Mouse (Mus musculus) cerebellum, adult 2 months (tissue): ENCODE measurements around the gene Ncoa4. TPM values are rescaled to one million over a fixed set of nuclear protein-coding genes. Genes with fewer than 3 reads are reported as not detected.
"Not testable (repeated sequence)": the region's sequence is repeated elsewhere in the genome, so short reads cannot be mapped to it uniquely, and the experiment has no call there.

Experiments used
- DNase-seq, 2 experiments: peaks; one replicate each; pipeline ENCODE4 v3.0.0; 2021
- H3K27ac ChIP-seq: fragments of 200-500 bp; 2 replicates; pipeline ENCODE4 v1.5.1; 2012; ENCODE audit warnings: low read length, control low read depth, inconsistent platforms; ENCODE audit not compliant: insufficient read depth
- H3K27me3 ChIP-seq: fragments of 200-500 bp; 2 replicates; pipeline ENCODE4 v1.6.1; 2012; ENCODE audit warnings: inconsistent platforms, mild to moderate bottlenecking, low read length, moderate library complexity; ENCODE audit not compliant: control insufficient read depth, insufficient read depth
- H3K4me1 ChIP-seq: fragments of 200-500 bp; 2 replicates; pipeline ENCODE4 v1.6.1; 2011; ENCODE audit warnings: low read length; ENCODE audit not compliant: control insufficient read depth, insufficient read depth
- H3K4me3 ChIP-seq: fragments of 200-500 bp; replicated peaks from 2 replicates; pipeline ENCODE3; 2011; ENCODE audit warnings: mild to moderate bottlenecking, low read depth, low read length, control low read depth; ENCODE audit not compliant: insufficient read depth
- CTCF ChIP-seq: fragments of 200-500 bp; IDR thresholded peaks from 2 replicates; pipeline ENCODE4 v1.5.1; 2011; ENCODE audit warnings: low read depth, mild to moderate bottlenecking, control low read depth, low read length, moderate library complexity, borderline replicate concordance; ENCODE audit not compliant: insufficient read depth
- POLR2A ChIP-seq: fragments of 200-500 bp; IDR thresholded peaks from 2 replicates; pipeline ENCODE4 v1.6.1; 2011; ENCODE audit warnings: low read length, control low read depth, borderline replicate concordance; ENCODE audit not compliant: insufficient read depth
- WGBS: fragments of 180-500 bp; shearing (Covaris S2); methylation state at CpG from one replicate; pipeline ENCODE4 v1.1.7; 2018; 5-methylcytosine and 5-hydroxymethylcytosine counted together
- polyA plus RNA-seq: library from polyadenylated mRNA; depleted of rRNA; stranded (reverse); fragments of >200 nt; gene quantifications from 2 replicates; pipeline ENCODE4 v1.2.3, GENCODE M21; 2012; rRNA removed

The Ncoa4 gene
- polyA plus RNA-seq, 1 experiment: 69.7 TPM

- Histone ChIP-seq H3K27me3 (no peaks in the 10 kb centered on the region), H3K27ac (no peak overlapping the region), H3K4me3 (no peak overlapping the region), H3K4me1 (no peaks in the 10 kb centered on the region)
- 89% methylated on average over 6 of the region's 6 CpGs for WGBS
- no peak for DNase-seq
- TF ChIP-seq CTCF (no peak), POLR2A (no peak)
Observed at GRCm38 (mm10) chr14:32190627-32191391, 31.1 kb downstream of the Ncoa4 start.

DNA sequence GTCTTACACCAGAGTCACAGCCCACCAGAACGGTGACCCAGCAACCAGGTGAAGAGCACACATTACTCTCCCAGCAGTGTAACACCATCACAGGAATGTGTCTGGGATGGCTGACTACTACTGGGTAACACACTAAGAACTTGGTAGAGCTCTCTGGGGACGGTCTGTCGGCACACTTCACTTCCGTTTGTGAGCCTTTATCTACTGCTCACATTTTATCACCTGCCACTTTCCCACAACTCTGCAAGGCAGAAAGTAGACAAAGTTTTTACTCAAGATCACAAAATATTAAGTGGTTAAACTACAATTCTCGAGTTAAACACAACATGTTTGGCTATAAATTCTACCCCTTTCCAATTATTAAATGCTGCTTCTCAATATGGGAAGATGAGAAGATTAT lies 32.3 kb downstream of the Ncoa4 start:
- TF ChIP-seq CTCF (no peak), POLR2A (no peak)
- Histone ChIP-seq H3K4me1 (no peaks in the 10 kb centered on the region), H3K27me3 (no peaks in the 10 kb centered on the region), H3K4me3 (no peak overlapping the region), H3K27ac (no peak overlapping the region)
- no peak for DNase-seq
- 94% methylated on average over 5 of the region's 5 CpGs for WGBS

- Histone ChIP-seq H3K4me3 (no peak overlapping the region), H3K27ac (no peak overlapping the region), H3K4me1 (no peaks in the 10 kb centered on the region), H3K27me3 (no peaks in the 10 kb centered on the region)
- TF ChIP-seq POLR2A (no peak), CTCF (peak; percentile 76)
- 20% methylated on average over 3 of the region's 3 CpGs for WGBS
- DNase-seq: peak; percentile 47 to 67
Observed at GRCm38 (mm10) chr14:32192437-32192836, 32.8 kb downstream of the Ncoa4 start.

- not testable (repeated sequence) for H3K27ac ChIP-seq, H3K4me3 ChIP-seq, H3K27me3 ChIP-seq, H3K4me1 ChIP-seq, DNase-seq
- 79% methylated on average over 5 of the region's 5 CpGs for WGBS
Observed at GRCm38 (mm10) chr14:32193557-32193956, 33.9 kb downstream of the Ncoa4 start.

GRCm38 (mm10) chr14:32201354-32201753 lies 41.7 kb downstream of the Ncoa4 start:
- no peak for TF ChIP-seq CTCF
- under 1% methylated on average over 26 of the region's 26 CpGs for WGBS
- Histone ChIP-seq H3K4me3 (peak overlapping the region; percentile 64), H3K27me3 (no peaks in the 10 kb centered on the region), H3K27ac (peak overlapping the region; percentile 8; the same call in 1 of the 2 replicates), H3K4me1 (no peaks in the 10 kb centered on the region; the same call in 1 of the 2 replicates)
- DNase-seq: no peak

GRCm38 (mm10) chr14:32201791-32202451 lies 42.3 kb downstream of the Ncoa4 start, which contains the start of the genes Timm23 and Parg:
Timm23 (minus strand) TSS chr14:32201898.
Parg (plus strand) TSS chr14:32201949.
- H3K4me3 ChIP-seq: peak within 1 kb of the TSS; percentile 88
- DNase-seq: peak; percentile 90
- no peaks in the 10 kb centered on the region; the same call in 1 of the 2 replicates for H3K4me1 ChIP-seq
- H3K27ac ChIP-seq: peak within 1 kb of the TSS; percentile 35; the same call in 1 of the 2 replicates
- WGBS: under 1% methylated on average over 76 of the region's 77 CpGs
- no peaks in the 10 kb centered on the region for H3K27me3 ChIP-seq
- TF ChIP-seq CTCF: no peak
- peak; percentile 55 for TF ChIP-seq POLR2A

- H3K27me3 ChIP-seq: no peaks in the 10 kb centered on the region
- no peaks in the 10 kb centered on the region for H3K4me1 ChIP-seq
- H3K27ac ChIP-seq: no peak overlapping the region
- no peak for TF ChIP-seq POLR2A
- no peak for DNase-seq
- H3K4me3 ChIP-seq: no peak overlapping the region
Observed at GRCm38 (mm10) chr14:32226601-32227000, 66.9 kb downstream of the Ncoa4 start.

DNA sequence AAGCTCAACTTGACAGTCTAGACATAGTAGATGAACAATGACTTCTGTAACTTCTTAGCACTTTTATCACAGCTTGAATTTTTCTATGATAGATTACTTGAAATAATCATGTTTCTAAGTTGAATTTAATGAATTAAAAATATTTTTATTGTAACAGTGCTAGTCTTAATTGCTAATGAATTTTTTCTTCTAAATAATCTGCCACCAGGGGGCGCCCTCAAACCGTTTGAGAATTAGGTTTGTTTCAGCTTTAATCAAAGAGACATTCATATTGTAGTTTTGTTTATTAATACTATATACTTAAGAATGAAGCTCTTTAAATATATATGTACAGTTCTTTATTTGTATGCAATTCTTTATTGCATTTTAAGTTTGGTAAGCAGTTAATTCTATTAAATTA lies 69.3 kb downstream of the Ncoa4 start:
- no peaks in the 10 kb centered on the region for H3K4me1 ChIP-seq
- TF ChIP-seq POLR2A (no peak), CTCF (peak; percentile 27; the same call in 1 of the 2 replicates)
- DNase-seq: peak; percentile 25 to 45
- H3K4me3 ChIP-seq: no peak overlapping the region
- no peak overlapping the region for H3K27ac ChIP-seq
- 3% methylated on average over 2 of the region's 2 CpGs for WGBS
- H3K27me3 ChIP-seq: no peaks in the 10 kb centered on the region

Other genes starting within 250 kb of the Ncoa4 start
- 14.5 and 16.7 TPM in 2 replicates for gene Galnt15, start 130.9 kb upstream of the Ncoa4 start, polyA plus RNA-seq
- 25.3 and 31.5 TPM in 2 replicates for gene Oxnad1, start 74.5 kb upstream of the Ncoa4 start, polyA plus RNA-seq
- gene Dph3, start 74.1 kb upstream of the Ncoa4 start, polyA plus RNA-seq: 54.6 and 58.3 TPM in 2 replicates
- gene Msmb, start 17.8 kb upstream of the Ncoa4 start, polyA plus RNA-seq: not detected in 2 replicates
- gene Timm23, start 42.0 kb downstream of the Ncoa4 start, polyA plus RNA-seq: 178 and 182 TPM in 2 replicates
- 16.1 and 16.5 TPM in 2 replicates for gene Parg, start 42.1 kb downstream of the Ncoa4 start, polyA plus RNA-seq
- 91.2 and 94.7 TPM in 2 replicates for gene Ogdhl, start 162.2 kb downstream of the Ncoa4 start, polyA plus RNA-seq
- 0.52 and 0.71 TPM in 2 replicates for gene 1700024G13Rik, start 228.5 kb downstream of the Ncoa4 start, polyA plus RNA-seq